Mouse (Mus musculus) testis, adult 2 months (tissue): ENCODE measurements at regions not wholly inside any gene's neighbourhood (a gene's known extent, or its start where the extent isn't known, plus 50 kb on each side); places are given as distances from the start of the nearest gene placed in this dataset.

Experiments used
- CTCF ChIP-seq: fragments of 200-500 bp; IDR thresholded peaks from 2 replicates; pipeline ENCODE4 v1.5.1; 2012; ENCODE audit warnings: low read depth, mild to moderate bottlenecking, inconsistent platforms, low read length, moderate library complexity; ENCODE audit not compliant: control insufficient read depth, insufficient read depth, insufficient replicate concordance
- POLR2A ChIP-seq: fragments of 200-500 bp; IDR thresholded peaks from 2 replicates; pipeline ENCODE4 v1.6.1; 2012; ENCODE audit warnings: low read depth, mild to moderate bottlenecking, inconsistent platforms, low read length, moderate library complexity; ENCODE audit not compliant: control insufficient read depth

DNA sequence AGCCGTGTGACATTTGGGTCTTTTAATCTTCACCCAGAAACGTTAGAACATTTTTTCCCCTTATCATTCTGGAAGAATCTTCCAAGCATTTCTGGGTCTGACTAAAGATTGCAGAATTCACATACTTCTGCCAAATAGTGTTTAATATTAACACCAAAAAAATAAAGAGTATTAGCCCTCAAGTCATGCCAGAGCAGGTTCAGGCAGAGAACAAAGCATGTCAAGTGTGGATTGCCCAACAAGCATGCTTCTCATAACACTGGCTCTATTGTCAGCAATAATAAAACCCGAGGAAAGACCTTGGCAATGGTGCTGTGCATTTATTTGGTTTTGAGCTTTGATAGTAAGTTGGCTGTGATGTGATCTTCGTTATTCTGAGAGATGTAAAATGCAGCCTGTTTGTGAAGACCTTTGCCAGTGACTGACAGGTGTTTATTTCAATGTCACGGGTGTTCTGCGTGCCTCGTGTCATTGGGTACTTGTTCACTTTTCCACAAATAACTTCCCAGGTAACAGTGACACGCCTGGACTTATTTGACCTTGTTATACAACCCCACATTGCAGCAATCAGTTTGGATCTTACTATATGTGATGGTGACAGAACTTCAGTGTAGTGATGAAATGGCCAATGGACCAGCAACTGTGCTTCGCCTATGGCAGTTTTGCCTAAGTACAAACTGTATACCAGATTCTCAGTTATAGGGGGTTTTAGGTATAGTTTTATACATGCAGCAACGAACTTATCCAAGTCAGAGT is 354.3 kb downstream of the 1700129C05Rik start:
- no peak for TF ChIP-seq POLR2A
- no peak for TF ChIP-seq CTCF
